Mouse (Mus musculus): Measurements from ENCODE around the gene Utp6.

GRCm38 (mm10) chr11:79962125-79962876 lies at the start of gene Utp6:
- TF ChIP-seq CTCF (IDR thresholded peaks at IDR 0.05; ENCODE audit: low read depth, low read length), result peak; percentile 30; the same call in 1 of the 2 replicates
- TF ChIP-seq POLR2A (IDR thresholded peaks at IDR 0.05; ENCODE audit: borderline replicate concordance, low read depth, low read length), result no peak; the same call in 1 of the 2 replicates

All from bone marrow macrophage, adult 2 months (primary cell).